Mouse (Mus musculus): ENCODE data around the gene Incenp. TPM values are rescaled to one million over a fixed set of nuclear protein-coding genes. Genes with fewer than 3 reads are reported as not detected.

Incenp gene
- polyA plus RNA-seq, 1 experiment: 23.1 TPM

- H3K27me3 ChIP-seq (ENCODE audit: control insufficient read depth, insufficient read depth, low read length): no peaks in the 10 kb centered on the region
- no peaks in the 10 kb centered on the region for H3K36me3 ChIP-seq (ENCODE audit: control insufficient read depth, insufficient read depth, low read length)
- H3K27ac ChIP-seq (ENCODE audit: control insufficient read depth, insufficient read depth, low read depth, low read length): no peak overlapping the region
- TF ChIP-seq CTCF (IDR thresholded peaks at IDR 0.05; ENCODE audit: control insufficient read depth, insufficient read depth, insufficient replicate concordance, low read depth, low read length): no peak
- no peak for TF ChIP-seq POLR2A (IDR thresholded peaks at IDR 0.05; ENCODE audit: control insufficient read depth, low read depth, low read length)
- H3K4me1 ChIP-seq (ENCODE audit: control insufficient read depth, insufficient read depth, low read length): no peaks in the 10 kb centered on the region
- no peak overlapping the region for H3K4me3 ChIP-seq (ENCODE audit: control insufficient read depth, low read depth, low read length)
Observed at GRCm38 (mm10) chr19:9928089-9928488, 28.7 kb upstream of the Incenp start.

DNA sequence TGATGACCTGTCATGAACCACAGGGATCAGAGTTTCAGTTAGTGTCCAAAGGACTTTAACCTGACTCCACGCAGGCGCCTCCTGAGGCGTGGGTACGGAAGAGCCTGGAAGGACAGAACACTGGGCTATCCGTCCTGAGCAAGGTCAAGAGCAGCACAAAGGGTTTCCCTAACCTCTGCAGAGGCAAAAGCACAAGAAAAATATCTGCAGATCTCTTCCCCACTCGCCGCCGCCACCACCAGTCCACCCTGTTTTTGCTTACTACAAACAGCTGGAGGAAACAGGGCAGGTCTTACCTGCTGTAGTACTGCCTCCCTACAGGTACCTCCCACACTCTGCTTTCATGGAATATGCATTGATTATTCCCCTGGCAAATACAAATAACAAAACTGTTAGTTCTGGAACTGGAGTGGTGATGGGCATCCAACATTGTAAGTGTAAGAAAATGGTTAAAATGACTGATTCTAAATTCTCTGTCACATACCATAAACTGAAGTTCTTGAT is 25.5 kb upstream of the Incenp start:
- no peaks in the 10 kb centered on the region for H3K4me1 ChIP-seq (ENCODE audit: control insufficient read depth, insufficient read depth, low read length)
- TF ChIP-seq CTCF (IDR thresholded peaks at IDR 0.05; ENCODE audit: control insufficient read depth, insufficient read depth, insufficient replicate concordance, low read depth, low read length): no peak
- no peak for TF ChIP-seq POLR2A (IDR thresholded peaks at IDR 0.05; ENCODE audit: control insufficient read depth, low read depth, low read length)
- no peak overlapping the region for H3K27ac ChIP-seq (ENCODE audit: control insufficient read depth, insufficient read depth, low read depth, low read length)

DNA sequence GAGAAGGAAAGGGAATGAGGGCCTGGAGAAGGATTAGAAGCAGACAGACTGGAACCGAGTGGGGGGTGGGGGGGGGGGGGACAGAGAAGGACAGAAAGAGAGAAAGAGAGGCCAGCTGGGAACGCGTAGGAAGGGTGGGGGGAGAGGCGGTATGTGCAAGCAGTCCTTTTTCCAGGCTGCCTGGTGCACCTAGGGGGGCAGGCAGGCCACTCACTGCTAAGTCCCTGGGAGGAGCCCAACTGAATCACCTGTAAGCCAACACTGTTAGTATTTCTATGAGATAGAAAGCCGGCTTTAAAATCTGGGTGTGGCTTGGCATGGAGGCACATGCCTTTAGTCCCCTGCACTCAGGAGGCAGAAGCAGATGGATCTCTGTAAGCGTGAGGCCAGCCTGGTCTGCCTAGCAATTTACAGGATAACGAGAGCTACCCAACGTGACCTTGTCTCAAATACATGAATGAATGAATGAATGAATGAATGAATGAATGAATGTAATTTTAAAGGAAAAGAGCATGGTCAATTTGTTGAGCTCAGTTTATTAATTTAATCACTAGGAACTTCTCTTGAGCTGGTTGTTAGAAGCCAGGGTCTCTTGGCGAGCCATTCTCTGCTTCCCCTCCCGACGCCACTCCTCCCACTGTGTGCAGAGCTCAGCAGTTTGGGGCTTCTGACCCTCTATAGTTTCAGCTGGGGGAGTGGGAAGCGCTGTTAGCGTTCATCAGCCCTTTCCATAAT is 24.9 kb upstream of the Incenp start:
- Histone ChIP-seq H3K27ac (ENCODE audit: control insufficient read depth, insufficient read depth, low read depth, low read length) (no peak overlapping the region), H3K4me3 (ENCODE audit: control insufficient read depth, low read depth, low read length) (no peak overlapping the region)

More for the DNA sequence above, 25.5 kb upstream of the Incenp start:
- Histone ChIP-seq H3K27me3 (ENCODE audit: control insufficient read depth, insufficient read depth, low read length) (no peaks in the 10 kb centered on the region), H3K4me3 (ENCODE audit: control insufficient read depth, low read depth, low read length) (no peak overlapping the region), H3K36me3 (ENCODE audit: control insufficient read depth, insufficient read depth, low read length) (no peaks in the 10 kb centered on the region)

GRCm38 (mm10) chr19:9923048-9923447 is 23.7 kb upstream of the Incenp start:
- H3K27ac ChIP-seq (ENCODE audit: control insufficient read depth, insufficient read depth, low read depth, low read length): no peak overlapping the region
- no peaks in the 10 kb centered on the region for H3K4me1 ChIP-seq (ENCODE audit: control insufficient read depth, insufficient read depth, low read length)
- TF ChIP-seq POLR2A (IDR thresholded peaks at IDR 0.05; ENCODE audit: control insufficient read depth, low read depth, low read length): no peak
- TF ChIP-seq CTCF (IDR thresholded peaks at IDR 0.05; ENCODE audit: control insufficient read depth, insufficient read depth, insufficient replicate concordance, low read depth, low read length): no peak
- no peaks in the 10 kb centered on the region for H3K27me3 ChIP-seq (ENCODE audit: control insufficient read depth, insufficient read depth, low read length)
- H3K36me3 ChIP-seq (ENCODE audit: control insufficient read depth, insufficient read depth, low read length): no peaks in the 10 kb centered on the region
- no peak overlapping the region for H3K4me3 ChIP-seq (ENCODE audit: control insufficient read depth, low read depth, low read length)

More for the DNA sequence above, 24.9 kb upstream of the Incenp start:
- H3K27me3 ChIP-seq (ENCODE audit: control insufficient read depth, insufficient read depth, low read length): no peaks in the 10 kb centered on the region
- TF ChIP-seq CTCF (IDR thresholded peaks at IDR 0.05; ENCODE audit: control insufficient read depth, insufficient read depth, insufficient replicate concordance, low read depth, low read length) (no peak), POLR2A (IDR thresholded peaks at IDR 0.05; ENCODE audit: control insufficient read depth, low read depth, low read length) (no peak)
- H3K36me3 ChIP-seq (ENCODE audit: control insufficient read depth, insufficient read depth, low read length): no peaks in the 10 kb centered on the region
- no peaks in the 10 kb centered on the region for H3K4me1 ChIP-seq (ENCODE audit: control insufficient read depth, insufficient read depth, low read length)

DNA sequence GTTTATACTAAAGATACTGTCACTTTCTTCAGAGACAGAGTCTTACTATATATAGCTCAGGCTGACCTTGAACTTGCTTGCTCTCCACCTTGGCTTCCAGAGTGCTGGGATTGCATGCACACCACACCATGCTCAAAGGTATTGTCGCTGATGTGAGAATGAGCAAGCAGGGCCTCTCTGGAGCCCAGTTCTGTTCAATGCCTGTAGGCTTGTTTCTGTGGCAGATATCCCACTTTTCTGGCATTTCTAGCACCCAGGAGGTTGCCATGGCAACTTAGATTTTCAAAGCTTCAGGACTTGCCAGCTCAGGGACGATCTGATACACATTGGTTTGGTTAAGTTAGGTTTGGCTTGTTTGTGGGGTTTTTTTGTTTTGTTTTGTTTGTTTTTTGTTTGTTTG is 22.9 kb upstream of the Incenp start:
- TF ChIP-seq CTCF (IDR thresholded peaks at IDR 0.05; ENCODE audit: control insufficient read depth, insufficient read depth, insufficient replicate concordance, low read depth, low read length): no peak
- TF ChIP-seq POLR2A (IDR thresholded peaks at IDR 0.05; ENCODE audit: control insufficient read depth, low read depth, low read length): no peak
- H3K27ac ChIP-seq (ENCODE audit: control insufficient read depth, insufficient read depth, low read depth, low read length): no peak overlapping the region
- no peaks in the 10 kb centered on the region for H3K4me1 ChIP-seq (ENCODE audit: control insufficient read depth, insufficient read depth, low read length)
- H3K27me3 ChIP-seq (ENCODE audit: control insufficient read depth, insufficient read depth, low read length): no peaks in the 10 kb centered on the region
- no peak overlapping the region for H3K4me3 ChIP-seq (ENCODE audit: control insufficient read depth, low read depth, low read length)
- no peaks in the 10 kb centered on the region for H3K36me3 ChIP-seq (ENCODE audit: control insufficient read depth, insufficient read depth, low read length)

GRCm38 (mm10) chr19:9920835-9921784 is 21.8 kb upstream of the Incenp start:
- H3K27me3 ChIP-seq (ENCODE audit: control insufficient read depth, insufficient read depth, low read length): no peaks in the 10 kb centered on the region
- TF ChIP-seq CTCF (IDR thresholded peaks at IDR 0.05; ENCODE audit: control insufficient read depth, insufficient read depth, insufficient replicate concordance, low read depth, low read length) (peak; percentile 23; the same call in 1 of the 2 replicates), POLR2A (IDR thresholded peaks at IDR 0.05; ENCODE audit: control insufficient read depth, low read depth, low read length) (no peak)
- no peaks in the 10 kb centered on the region for H3K36me3 ChIP-seq (ENCODE audit: control insufficient read depth, insufficient read depth, low read length)
- H3K4me3 ChIP-seq (ENCODE audit: control insufficient read depth, low read depth, low read length): no peak overlapping the region
- H3K27ac ChIP-seq (ENCODE audit: control insufficient read depth, insufficient read depth, low read depth, low read length): no peak overlapping the region
- no peaks in the 10 kb centered on the region for H3K4me1 ChIP-seq (ENCODE audit: control insufficient read depth, insufficient read depth, low read length)
